Comparison of ENCODE assay signal across 7 mouse cellular contexts in genomic region chr11:46215354-46215753, GRCm38 (mm10). TPM values are rescaled to one million over a fixed set of nuclear protein-coding genes. Genes with fewer than 3 reads are reported as not detected.
DNase-seq lines count a peak whose midpoint lies in the region; ATAC-seq and TF ChIP-seq lines count a peak whose summit lies in the region.

No protein-coding gene starts in this region.

- no peak overlapping the region for H3K27ac ChIP-seq in ES-E14 (ENCODE audit: insufficient read depth, low read depth, low read length, poor library complexity, severe bottlenecking)
- no peak overlapping the region for H3K27ac ChIP-seq in embryonic facial prominence, embryonic 11.5 days (replicated peaks; ENCODE audit: low read depth, low read length)
- H3K27ac ChIP-seq in heart, embryonic 13.5 days (replicated peaks), result peak overlapping the region; percentile 99
- peak overlapping the region; percentile 94 for H3K27ac ChIP-seq in kidney, embryonic 15.5 days
- H3K27ac ChIP-seq in liver, embryonic 15.5 days (replicated peaks), result no peak overlapping the region
- H3K27ac ChIP-seq in neural tube, embryonic 13.5 days (replicated peaks), result peak overlapping the region; percentile 63

- no peak overlapping the region for H3K4me3 ChIP-seq in ES-E14 (ENCODE audit: insufficient read depth in 1 of 2, low read depth in 1 of 2, low read length in 2 of 2, poor library complexity in 1 of 2, severe bottlenecking in 1 of 2)
- H3K4me3 ChIP-seq in embryonic facial prominence, embryonic 11.5 days (ENCODE audit: low read depth, low read length), result no peak overlapping the region
- no peak overlapping the region for H3K4me3 ChIP-seq in heart, embryonic 13.5 days
- H3K4me3 ChIP-seq in kidney, embryonic 15.5 days (replicated peaks), result no peak overlapping the region
- no peak overlapping the region for H3K4me3 ChIP-seq in liver, embryonic 15.5 days (replicated peaks)
- H3K4me3 ChIP-seq in neural tube, embryonic 13.5 days, result no peak overlapping the region

- no peak overlapping the region for H3K4me2 ChIP-seq in embryonic facial prominence, embryonic 11.5 days (ENCODE audit: low read depth, low read length)
- H3K4me2 ChIP-seq in heart, embryonic 13.5 days, result peak overlapping the region; percentile 49
- H3K4me2 ChIP-seq in kidney, embryonic 15.5 days, result no peak overlapping the region
- no peak overlapping the region for H3K4me2 ChIP-seq in liver, embryonic 15.5 days
- H3K4me2 ChIP-seq in neural tube, embryonic 13.5 days, result no peak overlapping the region

- H3K4me1 ChIP-seq in ES-E14 (ENCODE audit: control insufficient read depth in 2 of 2, insufficient read depth in 2 of 2, low read length in 2 of 2, poor library complexity in 1 of 2), result peaks cover 0 to 12% of the 10 kb centered on the region in 2 experiments; a peak in 2 of 4 replicates
- H3K4me1 ChIP-seq in embryonic facial prominence, embryonic 11.5 days (ENCODE audit: control insufficient read depth, insufficient read depth, low read length), result no peaks in the 10 kb centered on the region; the same call in 1 of the 2 replicates
- peaks cover 53% of the 10 kb centered on the region for H3K4me1 ChIP-seq in heart, embryonic 13.5 days
- H3K4me1 ChIP-seq in kidney, embryonic 15.5 days, result peaks cover 39% of the 10 kb centered on the region
- peaks cover 9% of the 10 kb centered on the region; the same call in 1 of the 2 replicates for H3K4me1 ChIP-seq in liver, embryonic 15.5 days (replicated peaks)
- H3K4me1 ChIP-seq in neural tube, embryonic 13.5 days (replicated peaks), result peaks cover 48% of the 10 kb centered on the region

- H3K36me3 ChIP-seq in ES-E14 (ENCODE audit: control insufficient read depth, insufficient read depth, low read length, poor library complexity, severe bottlenecking), result no peaks in the 10 kb centered on the region
- no peaks in the 10 kb centered on the region for H3K36me3 ChIP-seq in embryonic facial prominence, embryonic 11.5 days (replicated peaks; ENCODE audit: control insufficient read depth, insufficient read depth, low read depth, low read length)
- H3K36me3 ChIP-seq in heart, embryonic 13.5 days, result no peaks in the 10 kb centered on the region
- no peaks in the 10 kb centered on the region for H3K36me3 ChIP-seq in kidney, embryonic 15.5 days
- H3K36me3 ChIP-seq in liver, embryonic 15.5 days (replicated peaks), result no peaks in the 10 kb centered on the region
- peaks cover 22% of the 10 kb centered on the region for H3K36me3 ChIP-seq in neural tube, embryonic 13.5 days

- ATAC-seq in embryonic facial prominence, embryonic 11.5 days (replicated peaks; ENCODE audit: insufficient number of reproducible peaks, low FRiP score, low TSS enrichment, low read depth), result peak; percentile 49; the same call in 1 of the 2 replicates
- ATAC-seq in heart, embryonic 13.5 days (ENCODE audit: extremely low read depth, insufficient number of reproducible peaks, low FRiP score, low TSS enrichment), result peak; percentile 23; the same call in 1 of the 2 replicates
- ATAC-seq in kidney, embryonic 15.5 days (replicated peaks; ENCODE audit: low FRiP score), result peak; percentile 63
- ATAC-seq in liver, embryonic 15.5 days (ENCODE audit: insufficient read depth), result peak; percentile 34; the same call in 1 of the 2 replicates
- ATAC-seq in neural tube, embryonic 13.5 days (ENCODE audit: low read depth), result peak; percentile 72

- no peaks in the 10 kb centered on the region for H3K27me3 ChIP-seq in embryonic facial prominence, embryonic 11.5 days (ENCODE audit: control insufficient read depth, insufficient read depth, low read length)
- H3K27me3 ChIP-seq in heart, embryonic 13.5 days (replicated peaks), result no peaks in the 10 kb centered on the region
- H3K27me3 ChIP-seq in kidney, embryonic 15.5 days, result no peaks in the 10 kb centered on the region
- no peaks in the 10 kb centered on the region for H3K27me3 ChIP-seq in liver, embryonic 15.5 days
- H3K27me3 ChIP-seq in neural tube, embryonic 13.5 days, result no peaks in the 10 kb centered on the region

- H3K9ac ChIP-seq in ES-E14 (ENCODE audit: insufficient read depth, low read depth, low read length, poor library complexity, severe bottlenecking), result no peak overlapping the region
- no peak overlapping the region for H3K9ac ChIP-seq in embryonic facial prominence, embryonic 11.5 days (replicated peaks; ENCODE audit: low read length)
- peak overlapping the region; percentile 74; the same call in 1 of the 2 replicates for H3K9ac ChIP-seq in heart, embryonic 13.5 days
- H3K9ac ChIP-seq in kidney, embryonic 15.5 days, result no peak overlapping the region
- H3K9ac ChIP-seq in liver, embryonic 15.5 days, result no peak overlapping the region
- no peak overlapping the region for H3K9ac ChIP-seq in neural tube, embryonic 13.5 days

- H3K9me3 ChIP-seq in ES-E14 (ENCODE audit: control insufficient read depth, insufficient read depth, low read depth, low read length), result no peaks in the 10 kb centered on the region
- no peaks in the 10 kb centered on the region for H3K9me3 ChIP-seq in embryonic facial prominence, embryonic 11.5 days (replicated peaks; ENCODE audit: control insufficient read depth, low read length)
- H3K9me3 ChIP-seq in heart, embryonic 13.5 days, result no peaks in the 10 kb centered on the region
- no peaks in the 10 kb centered on the region for H3K9me3 ChIP-seq in kidney, embryonic 15.5 days (replicated peaks)
- no peaks in the 10 kb centered on the region for H3K9me3 ChIP-seq in liver, embryonic 15.5 days (replicated peaks)
- H3K9me3 ChIP-seq in neural tube, embryonic 13.5 days, result no peaks in the 10 kb centered on the region

- in situ Hi-C loops in ES-E14 (cut with MboI; ENCODE audit: low sequenced_read_pairs in 2 of 2, unreplicated experiment in 2 of 2), result loop anchor here (10.0 kb wide), 1 partner anchor 181 kb away; no protein-coding TSS in a partner anchor

- WGBS in embryonic facial prominence, embryonic 11.5 days, result 22% methylated on average over 3 of the region's 3 CpGs
- WGBS in heart, embryonic 13.5 days, result 9% methylated on average over 3 of the region's 3 CpGs
- 21% methylated on average over 3 of the region's 3 CpGs for WGBS in kidney, embryonic 15.5 days
- 20% methylated on average over 3 of the region's 3 CpGs for WGBS in liver, embryonic 15.5 days (ENCODE audit: insufficient replicate concordance)
- 32% methylated on average over 3 of the region's 3 CpGs for WGBS in neural tube, embryonic 13.5 days

- DNase-seq in ES-E14 (ENCODE audit: low read depth, low spot score), result peak; percentile 80
- peak; percentile 76 for DNase-seq in adrenal gland, postnatal 14 days
- DNase-seq in embryonic facial prominence, embryonic 11.5 days (ENCODE audit: low spot score), result peak; percentile 95

TF ChIP-seq in ES-E14, 5 proteins besides CTCF, POLR2A, EP300 and RAD21:
- TF ChIP-seq HCFC1 (IDR thresholded peaks at IDR 0.05; ENCODE audit: borderline replicate concordance, insufficient read depth, low read length) (no peak), ZNF384 (IDR thresholded peaks at IDR 0.05; ENCODE audit: low read depth, low read length) (no peak), MAFK (IDR thresholded peaks at IDR 0.05; ENCODE audit: insufficient read depth, low read depth, low read length) (no peak), ZC3H11A (IDR thresholded peaks at IDR 0.05; ENCODE audit: borderline replicate concordance, low read depth, low read length) (peak; percentile 86; the same call in 1 of the 2 replicates), CHD2 (IDR thresholded peaks at IDR 0.05; ENCODE audit: low read depth, low read length) (no peak)

RNA-seq across cellular contexts. Expression of gene Fndc9, which starts 20.0 kb away (rescaled TPM):
- 0.48 and 0.67 TPM in 2 replicates for total RNA-seq in ES-E14 (2012; rRNA removed)
- total RNA-seq in adrenal gland, postnatal 14 days (2021), result not detected in 2 replicates
- polyA plus RNA-seq in embryonic facial prominence, embryonic 11.5 days (2014; fragmentation: Nextera tagmentation; extraction: Ambion mirVana), result 0.24 and 0.26 TPM in 2 replicates
- polyA plus RNA-seq in heart, embryonic 13.5 days (2015; fragmentation: Nextera tagmentation; extraction: Ambion mirVana), result 0.06 and 0.09 TPM in 2 replicates
- polyA plus RNA-seq in kidney, embryonic 15.5 days (2015; fragmentation: Nextera tagmentation; extraction: Ambion mirVana), result 0.13 and 0.21 TPM in 2 replicates
- polyA plus RNA-seq in liver, embryonic 15.5 days (2015; fragmentation: Nextera tagmentation; extraction: Ambion mirVana), result 0.03 and 0.12 TPM in 2 replicates
- polyA plus RNA-seq in neural tube, embryonic 13.5 days (2015; fragmentation: Nextera tagmentation; extraction: Ambion mirVana), result 0.46 and 0.84 TPM in 2 replicates

RNA-seq across cellular contexts. Expression of gene Nipal4, which starts 49.0 kb away (rescaled TPM):
- total RNA-seq in ES-E14 (2012; rRNA removed), result 1.7 and 2.1 TPM in 2 replicates
- not detected in 2 replicates for total RNA-seq in adrenal gland, postnatal 14 days (2021)
- polyA plus RNA-seq in embryonic facial prominence, embryonic 11.5 days (2014; fragmentation: Nextera tagmentation; extraction: Ambion mirVana), result 0.36 and 0.86 TPM in 2 replicates
- polyA plus RNA-seq in heart, embryonic 13.5 days (2015; fragmentation: Nextera tagmentation; extraction: Ambion mirVana), result 13.0 TPM in 2 replicates
- polyA plus RNA-seq in kidney, embryonic 15.5 days (2015; fragmentation: Nextera tagmentation; extraction: Ambion mirVana), result 0.48 and 1.2 TPM in 2 replicates
- polyA plus RNA-seq in liver, embryonic 15.5 days (2015; fragmentation: Nextera tagmentation; extraction: Ambion mirVana), result 0.03 and 0.15 TPM in 2 replicates
- 0.11 and 0.25 TPM in 2 replicates for polyA plus RNA-seq in neural tube, embryonic 13.5 days (2015; fragmentation: Nextera tagmentation; extraction: Ambion mirVana)

Comparison
In these comparisons a context has a peak if more than half of its experiments do, and no peak if none do; other contexts are left out.
1. H3K27ac ChIP-seq: peak in heart, embryonic 13.5 days (single experiment), kidney, embryonic 15.5 days (single experiment) and neural tube, embryonic 13.5 days (single experiment); none in ES-E14 (single experiment), embryonic facial prominence, embryonic 11.5 days (single experiment) and liver, embryonic 15.5 days (single experiment).
2. Peak in every context shown above with its lines, with median percentiles within 50 percentile points of each other: DNase-seq and ATAC-seq.